Mouse (Mus musculus) C2C12 (cell line): ENCODE measurements around the gene Rnft2.

Experiments used
- CTCF ChIP-seq: IDR thresholded peaks from one replicate; pipeline ENCODE4 v1.5.1; 2011; ENCODE audit not compliant: control insufficient read depth, insufficient read depth, insufficient read length
- MAX ChIP-seq: IDR thresholded peaks from one replicate; pipeline ENCODE4 v1.6.1; 2011; ENCODE audit warnings: mild to moderate bottlenecking, control low read depth

- TF ChIP-seq CTCF (no peak), MAX (no peak)
These were observed 98.8 kb downstream of the Rnft2 start for GRCm38 (mm10) chr5:118145999-118146679.
